Mouse (Mus musculus) brain, embryonic 14.5 days (tissue): ENCODE measurements around the gene Sys1.

Experiments
- CTCF ChIP-seq: fragments of 200-500 bp; IDR thresholded peaks from 2 replicates; pipeline ENCODE4 v1.5.1; 2012; ENCODE audit warnings: inconsistent platforms, mild to moderate bottlenecking, moderate library complexity, borderline replicate concordance; ENCODE audit not compliant: insufficient read depth, insufficient read length; ENCODE audit errors: extremely low read depth
- POLR2A ChIP-seq: fragments of 200-500 bp; IDR thresholded peaks from 2 replicates; pipeline ENCODE4 v1.6.1; 2012; ENCODE audit warnings: mild to moderate bottlenecking, inconsistent platforms, borderline replicate concordance; ENCODE audit not compliant: poor library complexity, insufficient read depth, insufficient read length, severe bottlenecking; ENCODE audit errors: extremely low read depth

DNA sequence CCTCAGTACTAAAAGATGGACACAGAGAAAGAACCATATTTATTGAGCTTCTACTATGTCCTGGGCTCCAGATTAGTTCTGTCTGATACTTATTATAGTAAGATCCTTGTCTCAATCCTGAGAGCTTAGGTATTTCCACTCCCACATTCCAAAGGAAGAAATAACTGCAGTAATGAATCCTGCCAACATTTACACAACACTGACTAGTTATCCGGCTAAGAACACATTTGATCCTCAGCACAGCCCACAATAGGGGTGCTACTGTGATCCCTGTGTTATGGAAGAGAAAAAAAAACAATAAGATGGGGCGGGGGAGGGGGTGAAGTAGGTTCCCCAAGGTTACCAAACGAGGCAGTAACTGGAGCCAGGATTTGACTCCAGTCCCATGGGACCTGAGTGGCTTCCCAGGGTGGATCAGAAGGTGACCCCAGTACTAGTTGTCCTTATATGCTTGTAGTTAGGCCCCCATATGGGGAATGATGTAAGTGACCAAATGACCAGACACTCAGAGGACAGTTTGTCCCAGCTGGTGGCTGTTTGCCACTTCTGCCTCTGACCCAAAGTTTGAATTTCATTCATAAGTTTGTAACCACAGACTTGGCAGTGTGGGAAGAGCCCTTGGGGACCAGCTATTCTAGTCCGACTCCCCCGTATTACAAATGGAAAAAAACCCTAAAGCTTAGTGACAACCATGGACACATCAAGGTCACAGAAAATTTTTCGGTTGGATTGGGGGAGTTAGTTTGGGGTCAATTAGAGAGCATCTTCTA, 1.2 kb upstream of the Sys1 start:
- TF ChIP-seq CTCF (no peak), POLR2A (no peak)
